Mouse (Mus musculus): ENCODE measurements around the gene Rgs9. TPM values are rescaled to one million over a fixed set of nuclear protein-coding genes. Genes with fewer than 3 reads are reported as not detected.

The Rgs9 gene
- polyA plus RNA-seq, 1 experiment from 2014 or later, result 18.8 TPM

GRCm38 (mm10) chr11:109284811-109285210, 13.1 kb downstream of the Rgs9 start:
- no peaks in the 10 kb centered on the region; the same call in 1 of the 2 replicates for H3K9me3 ChIP-seq (replicated peaks; ENCODE audit: control insufficient read depth, low read length, poor library complexity, severe bottlenecking)
- no peaks in the 10 kb centered on the region for H3K27me3 ChIP-seq (ENCODE audit: control insufficient read depth, insufficient read depth, low read depth, low read length)
- H3K4me3 ChIP-seq (ENCODE audit: low read depth, low read length), result no peak overlapping the region
- H3K27ac ChIP-seq (ENCODE audit: low read length), result no peak overlapping the region
- no peaks in the 10 kb centered on the region for H3K36me3 ChIP-seq (ENCODE audit: control insufficient read depth, insufficient read depth, low read length)
- no peak overlapping the region for H3K9ac ChIP-seq (ENCODE audit: low read depth, low read length)
- WGBS, result 100% methylated on average over 1 of the region's 1 CpGs
- no peak for ATAC-seq
- no peaks in the 10 kb centered on the region; the same call in 1 of the 2 replicates for H3K4me1 ChIP-seq (ENCODE audit: control insufficient read depth, insufficient read depth, low read length)
- no peak overlapping the region for H3K4me2 ChIP-seq (ENCODE audit: low read length)

DNA sequence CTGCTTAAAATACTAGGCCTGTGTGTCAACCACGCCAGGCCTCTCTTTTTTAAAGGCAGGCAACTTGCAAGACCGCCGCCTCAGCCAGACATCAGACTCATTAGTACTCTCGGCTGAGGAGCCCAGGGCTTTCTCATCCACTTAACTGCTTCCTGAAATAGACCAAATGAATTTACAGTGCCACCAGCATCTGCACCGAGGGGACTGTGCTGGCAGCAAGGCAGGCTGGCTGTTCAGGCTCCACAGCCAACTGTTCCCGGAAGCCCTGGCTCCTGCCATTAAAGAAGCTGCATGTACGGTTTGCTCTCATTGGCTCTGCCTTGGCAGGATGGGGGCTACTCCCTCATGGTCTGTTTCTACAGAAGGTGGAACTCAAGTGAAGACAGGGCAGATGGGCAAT, 19.7 kb downstream of the Rgs9 start:
- ATAC-seq, result no peak
- Histone ChIP-seq H3K4me1 (ENCODE audit: control insufficient read depth, insufficient read depth, low read length) (no peaks in the 10 kb centered on the region), H3K4me3 (ENCODE audit: low read depth, low read length) (no peak overlapping the region), H3K27ac (ENCODE audit: low read length) (no peak overlapping the region), H3K9ac (ENCODE audit: low read depth, low read length) (no peak overlapping the region), H3K9me3 (replicated peaks; ENCODE audit: control insufficient read depth, low read length, poor library complexity, severe bottlenecking) (no peaks in the 10 kb centered on the region; the same call in 1 of the 2 replicates), H3K27me3 (ENCODE audit: control insufficient read depth, insufficient read depth, low read depth, low read length) (no peaks in the 10 kb centered on the region), H3K4me2 (ENCODE audit: low read length) (no peak overlapping the region), H3K36me3 (ENCODE audit: control insufficient read depth, insufficient read depth, low read length) (peaks cover 11% of the 10 kb centered on the region; the same call in 1 of the 2 replicates)
- 71% methylated on average over 7 of the region's 7 CpGs for WGBS

- Histone ChIP-seq H3K9me3 (replicated peaks; ENCODE audit: control insufficient read depth, low read length, poor library complexity, severe bottlenecking) (no peaks in the 10 kb centered on the region), H3K27ac (ENCODE audit: low read length) (no peak overlapping the region), H3K4me2 (ENCODE audit: low read length) (no peak overlapping the region), H3K9ac (ENCODE audit: low read depth, low read length) (no peak overlapping the region), H3K36me3 (ENCODE audit: control insufficient read depth, insufficient read depth, low read length) (peaks cover 11% of the 10 kb centered on the region), H3K4me3 (ENCODE audit: low read depth, low read length) (no peak overlapping the region), H3K27me3 (ENCODE audit: control insufficient read depth, insufficient read depth, low read depth, low read length) (no peaks in the 10 kb centered on the region), H3K4me1 (ENCODE audit: control insufficient read depth, insufficient read depth, low read length) (no peaks in the 10 kb centered on the region; the same call in 1 of the 2 replicates)
- WGBS, result 86% methylated on average over 9 of the region's 9 CpGs
- no peak for ATAC-seq
Measured at GRCm38 (mm10) chr11:109271399-109271798, 26.5 kb downstream of the Rgs9 start.

DNA sequence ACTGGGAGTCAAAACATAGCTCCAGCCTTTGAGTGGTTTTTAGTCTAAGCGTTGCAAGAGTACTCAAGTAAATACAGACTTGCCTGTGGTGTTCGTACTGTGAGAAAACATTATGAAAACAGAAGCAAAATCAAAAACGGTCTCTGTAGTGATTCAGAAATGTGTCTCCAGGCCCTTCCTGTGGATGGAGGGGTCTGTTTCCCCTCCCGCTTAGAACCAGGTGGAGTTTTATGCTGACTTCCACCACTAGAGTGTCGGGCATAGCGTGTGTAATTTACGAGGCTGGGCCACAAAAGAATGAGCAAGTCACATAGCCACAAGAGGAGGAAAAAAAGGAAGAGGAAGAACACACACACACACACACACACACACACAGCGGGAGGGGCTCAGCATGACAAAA, 27.6 kb downstream of the Rgs9 start:
- no peak for ATAC-seq
- Histone ChIP-seq H3K4me1 (ENCODE audit: control insufficient read depth, insufficient read depth, low read length) (no peaks in the 10 kb centered on the region; the same call in 1 of the 2 replicates), H3K36me3 (ENCODE audit: control insufficient read depth, insufficient read depth, low read length) (peaks cover 5% of the 10 kb centered on the region), H3K27me3 (ENCODE audit: control insufficient read depth, insufficient read depth, low read depth, low read length) (no peaks in the 10 kb centered on the region), H3K4me3 (ENCODE audit: low read depth, low read length) (no peak overlapping the region), H3K27ac (ENCODE audit: low read length) (no peak overlapping the region), H3K4me2 (ENCODE audit: low read length) (no peak overlapping the region), H3K9ac (ENCODE audit: low read depth, low read length) (no peak overlapping the region), H3K9me3 (replicated peaks; ENCODE audit: control insufficient read depth, low read length, poor library complexity, severe bottlenecking) (no peaks in the 10 kb centered on the region)
- 75% methylated on average over 8 of the region's 8 CpGs for WGBS

- ATAC-seq, result no peak
- H3K9ac ChIP-seq (ENCODE audit: low read depth, low read length), result no peak overlapping the region
- H3K4me1 ChIP-seq (ENCODE audit: control insufficient read depth, insufficient read depth, low read length), result no peaks in the 10 kb centered on the region; the same call in 1 of the 2 replicates
- 56% methylated on average over 16 of the region's 16 CpGs for WGBS
- no peak overlapping the region for H3K4me2 ChIP-seq (ENCODE audit: low read length)
- H3K4me3 ChIP-seq (ENCODE audit: low read depth, low read length), result no peak overlapping the region
- H3K27ac ChIP-seq (ENCODE audit: low read length), result no peak overlapping the region
- H3K36me3 ChIP-seq (ENCODE audit: control insufficient read depth, insufficient read depth, low read length), result no peaks in the 10 kb centered on the region; the same call in 1 of the 2 replicates
- no peaks in the 10 kb centered on the region for H3K9me3 ChIP-seq (replicated peaks; ENCODE audit: control insufficient read depth, low read length, poor library complexity, severe bottlenecking)
- no peaks in the 10 kb centered on the region for H3K27me3 ChIP-seq (ENCODE audit: control insufficient read depth, insufficient read depth, low read depth, low read length)
Measured at GRCm38 (mm10) chr11:109269662-109270341, 28.1 kb downstream of the Rgs9 start.

- WGBS, result 70% methylated on average over 5 of the region's 5 CpGs
Measured at GRCm38 (mm10) chr11:109269283-109269661, 28.7 kb downstream of the Rgs9 start.

DNA sequence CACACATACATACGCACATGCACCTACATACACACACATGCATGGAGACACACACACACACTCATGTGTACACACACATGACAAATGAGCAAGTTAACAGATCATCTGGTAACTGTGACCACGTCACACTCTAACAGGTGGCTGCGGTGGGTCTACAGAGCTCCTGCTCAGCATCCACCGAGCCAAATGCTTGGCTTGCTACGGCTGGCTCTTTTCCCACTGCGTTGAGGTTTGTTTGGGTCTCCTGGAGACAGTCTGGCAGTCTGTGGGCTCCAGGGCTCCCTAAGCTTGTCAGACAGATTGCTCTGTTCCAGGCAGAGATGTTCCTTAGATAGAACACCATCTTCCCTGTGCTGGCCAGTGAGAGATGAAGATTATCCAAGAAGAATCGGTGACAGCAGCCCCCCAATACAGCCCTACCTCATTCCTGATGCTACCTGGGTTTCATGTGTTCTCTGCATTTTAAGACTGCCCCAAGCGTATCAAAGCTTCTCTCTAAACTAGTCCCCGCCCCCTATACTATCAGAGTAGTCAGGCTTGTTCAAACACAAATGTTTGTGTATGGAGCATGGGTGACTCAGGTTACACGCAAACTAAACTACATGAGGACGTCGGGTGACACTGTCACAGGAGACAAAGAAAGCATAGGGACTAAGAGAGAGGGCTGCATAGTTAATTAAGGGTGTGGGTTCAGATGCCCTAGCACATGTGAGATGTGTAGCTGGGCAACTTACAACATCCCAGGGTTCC, 31.6 kb downstream of the Rgs9 start:
- Histone ChIP-seq H3K4me3 (ENCODE audit: low read depth, low read length) (no peak overlapping the region), H3K36me3 (ENCODE audit: control insufficient read depth, insufficient read depth, low read length) (no peaks in the 10 kb centered on the region; the same call in 1 of the 2 replicates), H3K9ac (ENCODE audit: low read depth, low read length) (no peak overlapping the region), H3K27me3 (ENCODE audit: control insufficient read depth, insufficient read depth, low read depth, low read length) (no peaks in the 10 kb centered on the region), H3K9me3 (replicated peaks; ENCODE audit: control insufficient read depth, low read length, poor library complexity, severe bottlenecking) (no peaks in the 10 kb centered on the region), H3K4me2 (ENCODE audit: low read length) (no peak overlapping the region), H3K27ac (ENCODE audit: low read length) (no peak overlapping the region), H3K4me1 (ENCODE audit: control insufficient read depth, insufficient read depth, low read length) (no peaks in the 10 kb centered on the region; the same call in 1 of the 2 replicates)
- 91% methylated on average over 12 of the region's 12 CpGs for WGBS
- no peak for ATAC-seq

More at GRCm38 (mm10) chr11:109269283-109269661, 28.7 kb downstream of the Rgs9 start:
- H3K4me1 ChIP-seq (ENCODE audit: control insufficient read depth, insufficient read depth, low read length), result no peaks in the 10 kb centered on the region; the same call in 1 of the 2 replicates
- no peaks in the 10 kb centered on the region for H3K9me3 ChIP-seq (replicated peaks; ENCODE audit: control insufficient read depth, low read length, poor library complexity, severe bottlenecking)
- no peak overlapping the region for H3K9ac ChIP-seq (ENCODE audit: low read depth, low read length)
- no peaks in the 10 kb centered on the region; the same call in 1 of the 2 replicates for H3K36me3 ChIP-seq (ENCODE audit: control insufficient read depth, insufficient read depth, low read length)
- ATAC-seq, result no peak
- no peak overlapping the region for H3K4me3 ChIP-seq (ENCODE audit: low read depth, low read length)
- no peak overlapping the region for H3K27ac ChIP-seq (ENCODE audit: low read length)
- no peak overlapping the region for H3K4me2 ChIP-seq (ENCODE audit: low read length)
- no peaks in the 10 kb centered on the region for H3K27me3 ChIP-seq (ENCODE audit: control insufficient read depth, insufficient read depth, low read depth, low read length)

GRCm38 (mm10) chr11:109264159-109264768, 33.7 kb downstream of the Rgs9 start:
- Histone ChIP-seq H3K27me3 (ENCODE audit: control insufficient read depth, insufficient read depth, low read depth, low read length) (no peaks in the 10 kb centered on the region), H3K4me2 (ENCODE audit: low read length) (no peak overlapping the region), H3K9ac (ENCODE audit: low read depth, low read length) (no peak overlapping the region), H3K36me3 (ENCODE audit: control insufficient read depth, insufficient read depth, low read length) (no peaks in the 10 kb centered on the region; the same call in 1 of the 2 replicates), H3K9me3 (replicated peaks; ENCODE audit: control insufficient read depth, low read length, poor library complexity, severe bottlenecking) (no peaks in the 10 kb centered on the region; the same call in 1 of the 2 replicates), H3K27ac (ENCODE audit: low read length) (no peak overlapping the region), H3K4me3 (ENCODE audit: low read depth, low read length) (no peak overlapping the region), H3K4me1 (ENCODE audit: control insufficient read depth, insufficient read depth, low read length) (peaks cover 2% of the 10 kb centered on the region)
- ATAC-seq, result no peak
- 60% methylated on average over 11 of the region's 11 CpGs for WGBS
